Mouse (Mus musculus): ENCODE data around the gene Rnf151.
A peak's percentile ranks its signal among the peaks of the same experiment; 100 is the strongest.
"Not testable (repeated sequence)": the region's sequence is repeated elsewhere in the genome, so short reads cannot be mapped to it uniquely, and the experiment has no call there.

The Rnf151 gene

GRCm38 (mm10) chr17:24701251-24701650, 16.6 kb downstream of the Rnf151 start:
- no peak for DNase-seq

- DNase-seq = no peak
These were observed 18.4 kb downstream of the Rnf151 start for GRCm38 (mm10) chr17:24699473-24699872.

- DNase-seq = no peak
These were observed 19.1 kb downstream of the Rnf151 start for GRCm38 (mm10) chr17:24698715-24699114.

- no peak for DNase-seq
These were observed 19.9 kb downstream of the Rnf151 start for GRCm38 (mm10) chr17:24697985-24698384.

GRCm38 (mm10) chr17:24696011-24696697, 21.7 kb downstream of the Rnf151 start, which contains the start of the genes Gfer and Noxo1:
Gfer (minus strand) TSS chr17:24696156.
Noxo1 (plus strand) TSS chr17:24696234.
- peak; percentile 89 to 91 for DNase-seq

- DNase-seq = no peak
These were observed 22.4 kb downstream of the Rnf151 start for GRCm38 (mm10) chr17:24695326-24696010.

- no peak for DNase-seq
These were observed 25.5 kb downstream of the Rnf151 start for GRCm38 (mm10) chr17:24692385-24692784.

- DNase-seq = peak; percentile 53 to 76
These were observed 28.4 kb downstream of the Rnf151 start, which contains the start of gene Syngr3 for GRCm38 (mm10) chr17:24689251-24690081. Syngr3 (minus strand) TSS chr17:24689955.

GRCm38 (mm10) chr17:24687599-24687998, 30.3 kb downstream of the Rnf151 start:
- DNase-seq = no peak

- peak; percentile 53 to 54 for DNase-seq
These were observed 30.7 kb downstream of the Rnf151 start for GRCm38 (mm10) chr17:24687146-24687595.

GRCm38 (mm10) chr17:24686514-24686913, 31.3 kb downstream of the Rnf151 start:
- peak in 1 of 2 experiments; percentile 38 for DNase-seq

- peak in 1 of 2 experiments; percentile 2 for DNase-seq
These were observed 40.3 kb downstream of the Rnf151 start for GRCm38 (mm10) chr17:24677500-24678080.

GRCm38 (mm10) chr17:24676877-24677276, 41.0 kb downstream of the Rnf151 start:
- no peak for DNase-seq

GRCm38 (mm10) chr17:24676187-24676586, 41.7 kb downstream of the Rnf151 start:
- peak; percentile 71 to 73 for DNase-seq

GRCm38 (mm10) chr17:24674277-24674676, 43.6 kb downstream of the Rnf151 start:
- DNase-seq = peak in 1 of 2 experiments; percentile 15

GRCm38 (mm10) chr17:24672141-24672540, 45.7 kb downstream of the Rnf151 start:
- peak in 1 of 2 experiments; percentile 10 for DNase-seq

- no peak for DNase-seq
These were observed 46.5 kb downstream of the Rnf151 start for GRCm38 (mm10) chr17:24671346-24671745.

- DNase-seq = peak in 1 of 2 experiments; percentile 12
These were observed 47.5 kb downstream of the Rnf151 start for GRCm38 (mm10) chr17:24670246-24670844.

GRCm38 (mm10) chr17:24669545-24670245, 48.2 kb downstream of the Rnf151 start, which contains the start of gene Zfp598:
Zfp598 (plus strand) TSS chr17:24669687.
- peak; percentile 96 to 98 for DNase-seq

- not testable (repeated sequence) for DNase-seq
These were observed 48.7 kb downstream of the Rnf151 start for GRCm38 (mm10) chr17:24669214-24669544.

GRCm38 (mm10) chr17:24667416-24667815, 50.4 kb downstream of the Rnf151 start:
- peak; percentile 79 to 88 for DNase-seq
